Mouse (Mus musculus): ENCODE measurements at regions not wholly inside any gene's neighbourhood (a gene's known extent, or its start where the extent isn't known, plus 50 kb on each side); places are given as distances from the start of the nearest gene placed in this dataset.

- no peaks in the 10 kb centered on the region for H3K36me3 ChIP-seq (ENCODE audit: control insufficient read depth, insufficient read depth, low read length)
- no peak for DNase-seq (ENCODE audit: low spot score)
- no peak overlapping the region for H3K27ac ChIP-seq (ENCODE audit: low read depth, low read length)
- no peak for ATAC-seq (ENCODE audit: insufficient read depth, low FRiP score, low TSS enrichment)
- no peaks in the 10 kb centered on the region for H3K9me3 ChIP-seq (ENCODE audit: control insufficient read depth, low read length)
- no peaks in the 10 kb centered on the region for H3K4me1 ChIP-seq (ENCODE audit: control insufficient read depth, insufficient read depth, low read length)
- 81% methylated on average over 3 of the region's 3 CpGs for WGBS
- H3K4me3 ChIP-seq (ENCODE audit: low read depth, low read length): no peak overlapping the region
- H3K9ac ChIP-seq (ENCODE audit: low read length): no peak overlapping the region
- no peak overlapping the region for H3K4me2 ChIP-seq (ENCODE audit: low read depth)
- no peaks in the 10 kb centered on the region for H3K27me3 ChIP-seq (ENCODE audit: control insufficient read depth, insufficient read depth, low read length)
Measured at GRCm38 (mm10) chr4:64171476-64171875, 124.7 kb upstream of the Tnc start.

DNA sequence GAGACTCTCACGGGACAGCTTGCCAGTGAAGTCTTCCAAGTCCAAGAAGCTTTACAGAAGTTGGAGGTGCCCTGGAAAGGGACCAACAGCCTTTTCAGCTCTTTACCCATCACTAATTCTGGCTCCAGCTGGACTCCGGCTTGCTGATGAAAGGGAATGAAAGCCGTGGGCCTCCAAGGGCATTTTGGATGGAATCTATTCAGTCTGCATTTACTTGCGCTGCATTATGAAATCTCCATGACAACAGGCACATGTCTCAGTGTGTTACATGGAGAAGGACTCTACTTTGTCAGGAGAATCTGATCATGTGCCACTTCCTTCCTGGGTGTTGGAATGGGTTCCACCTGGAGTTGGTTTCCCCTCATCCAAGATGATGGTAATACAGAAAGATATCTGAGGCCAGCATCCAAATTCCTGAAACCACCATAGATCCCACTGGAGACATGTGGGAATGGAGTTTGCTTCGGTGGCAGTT, 102.2 kb upstream of the Tnc start:
- Histone ChIP-seq H3K27me3 (ENCODE audit: control insufficient read depth, insufficient read depth, low read length) (no peaks in the 10 kb centered on the region), H3K9ac (ENCODE audit: low read length) (no peak overlapping the region), H3K4me2 (ENCODE audit: low read depth) (no peak overlapping the region), H3K36me3 (ENCODE audit: control insufficient read depth, insufficient read depth, low read length) (no peaks in the 10 kb centered on the region), H3K27ac (ENCODE audit: low read depth, low read length) (no peak overlapping the region), H3K9me3 (ENCODE audit: control insufficient read depth, low read length) (no peaks in the 10 kb centered on the region), H3K4me1 (ENCODE audit: control insufficient read depth, insufficient read depth, low read length) (no peaks in the 10 kb centered on the region), H3K4me3 (ENCODE audit: low read depth, low read length) (no peak overlapping the region)
- ATAC-seq (ENCODE audit: insufficient read depth, low FRiP score, low TSS enrichment) (no peak), DNase-seq (ENCODE audit: low spot score) (no peak)
- 72% methylated on average over 5 of the region's 5 CpGs for WGBS

GRCm38 (mm10) chr4:64145924-64146323, 99.1 kb upstream of the Tnc start:
- WGBS: 84% methylated on average over 2 of the region's 2 CpGs
- no peak for ATAC-seq (ENCODE audit: insufficient read depth, low FRiP score, low TSS enrichment)
- Histone ChIP-seq H3K4me3 (ENCODE audit: low read depth, low read length) (no peak overlapping the region), H3K9ac (ENCODE audit: low read length) (no peak overlapping the region), H3K27me3 (ENCODE audit: control insufficient read depth, insufficient read depth, low read length) (no peaks in the 10 kb centered on the region), H3K4me1 (ENCODE audit: control insufficient read depth, insufficient read depth, low read length) (no peaks in the 10 kb centered on the region), H3K36me3 (ENCODE audit: control insufficient read depth, insufficient read depth, low read length) (no peaks in the 10 kb centered on the region), H3K27ac (ENCODE audit: low read depth, low read length) (no peak overlapping the region), H3K4me2 (ENCODE audit: low read depth) (no peak overlapping the region), H3K9me3 (ENCODE audit: control insufficient read depth, low read length) (no peaks in the 10 kb centered on the region)
- no peak for DNase-seq (ENCODE audit: low spot score)

DNA sequence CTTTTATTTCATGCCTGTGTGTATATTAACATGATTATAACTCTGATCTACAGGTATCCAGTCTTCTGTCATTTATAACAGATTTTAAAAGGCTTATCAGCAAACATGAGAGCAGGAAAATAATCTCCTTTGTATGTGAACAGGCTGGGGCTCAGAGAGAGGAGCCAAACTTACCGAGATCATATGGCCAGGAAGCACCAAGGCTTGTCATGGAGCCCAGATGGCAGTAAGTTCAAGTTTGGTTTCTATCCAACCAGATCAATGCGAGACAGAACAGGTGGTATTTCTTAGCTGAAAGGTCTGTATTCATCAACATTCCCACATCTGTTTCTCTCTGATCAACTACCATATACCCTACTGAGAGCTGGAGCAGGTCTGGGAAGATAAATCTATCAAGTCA, 96.1 kb upstream of the Tnc start:
- H3K27ac ChIP-seq (ENCODE audit: low read depth, low read length): no peak overlapping the region
- no peaks in the 10 kb centered on the region for H3K9me3 ChIP-seq (ENCODE audit: control insufficient read depth, low read length)
- no peak overlapping the region for H3K9ac ChIP-seq (ENCODE audit: low read length)
- H3K4me1 ChIP-seq (ENCODE audit: control insufficient read depth, insufficient read depth, low read length): no peaks in the 10 kb centered on the region
- 72% methylated on average over 2 of the region's 2 CpGs for WGBS
- no peaks in the 10 kb centered on the region for H3K36me3 ChIP-seq (ENCODE audit: control insufficient read depth, insufficient read depth, low read length)
- H3K4me3 ChIP-seq (ENCODE audit: low read depth, low read length): no peak overlapping the region
- no peaks in the 10 kb centered on the region for H3K27me3 ChIP-seq (ENCODE audit: control insufficient read depth, insufficient read depth, low read length)
- DNase-seq (ENCODE audit: low spot score): no peak
- no peak overlapping the region for H3K4me2 ChIP-seq (ENCODE audit: low read depth)
- no peak for ATAC-seq (ENCODE audit: insufficient read depth, low FRiP score, low TSS enrichment)

DNA sequence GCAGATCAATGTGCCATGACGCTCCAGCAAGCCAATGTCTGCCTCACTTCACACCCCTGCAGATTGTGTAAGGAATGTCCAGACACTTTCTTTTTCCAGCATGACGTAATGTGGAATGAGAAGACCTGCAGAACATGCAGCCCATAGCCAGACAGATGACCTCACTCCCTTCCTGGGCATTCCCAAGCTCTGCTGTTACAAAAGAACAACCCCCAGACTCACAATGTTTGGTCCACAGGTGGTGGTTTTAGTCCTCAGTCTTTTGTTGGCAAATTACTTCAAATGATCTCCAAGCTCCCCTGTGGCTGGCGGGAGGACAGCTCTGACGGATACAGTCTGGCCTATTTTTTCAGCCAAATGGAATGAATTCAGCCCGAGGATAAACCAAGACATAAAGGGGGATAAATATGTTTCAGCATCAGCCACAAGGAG, 95.6 kb upstream of the Tnc start:
- WGBS: 59% methylated on average over 5 of the region's 5 CpGs
- ATAC-seq (ENCODE audit: insufficient read depth, low FRiP score, low TSS enrichment): no peak

DNA sequence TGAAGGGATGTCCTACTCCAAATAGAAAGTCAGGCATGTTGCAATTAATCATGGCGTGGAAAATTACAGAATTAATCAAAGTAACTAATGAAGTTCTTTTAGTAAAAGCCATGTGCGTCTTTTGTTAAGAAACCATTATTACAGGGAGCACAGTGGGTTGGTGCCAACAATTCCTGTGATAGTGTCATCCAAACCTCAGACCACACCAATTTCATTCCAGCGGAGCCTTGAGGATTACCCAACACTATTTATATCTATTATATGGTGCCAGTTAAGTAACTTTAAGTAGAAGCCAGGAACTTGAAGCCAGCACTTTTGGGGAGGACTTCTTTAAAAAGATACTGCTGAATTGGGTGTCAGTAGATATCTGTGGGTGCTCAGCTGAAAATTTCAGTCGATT, 93.0 kb upstream of the Tnc start:
- H3K9me3 ChIP-seq (ENCODE audit: control insufficient read depth, low read length): no peaks in the 10 kb centered on the region
- no peak overlapping the region for H3K4me2 ChIP-seq (ENCODE audit: low read depth)
- H3K4me3 ChIP-seq (ENCODE audit: low read depth, low read length): no peak overlapping the region
- DNase-seq (ENCODE audit: low spot score) (no peak), ATAC-seq (ENCODE audit: insufficient read depth, low FRiP score, low TSS enrichment) (no peak)
- no peaks in the 10 kb centered on the region for H3K36me3 ChIP-seq (ENCODE audit: control insufficient read depth, insufficient read depth, low read length)
- 89% methylated on average over 4 of the region's 4 CpGs for WGBS
- no peaks in the 10 kb centered on the region for H3K27me3 ChIP-seq (ENCODE audit: control insufficient read depth, insufficient read depth, low read length)
- H3K4me1 ChIP-seq (ENCODE audit: control insufficient read depth, insufficient read depth, low read length): no peaks in the 10 kb centered on the region
- no peak overlapping the region for H3K27ac ChIP-seq (ENCODE audit: low read depth, low read length)
- no peak overlapping the region for H3K9ac ChIP-seq (ENCODE audit: low read length)

More for the DNA sequence above, 95.6 kb upstream of the Tnc start:
- Histone ChIP-seq H3K9me3 (ENCODE audit: control insufficient read depth, low read length) (no peaks in the 10 kb centered on the region), H3K4me2 (ENCODE audit: low read depth) (no peak overlapping the region), H3K27me3 (ENCODE audit: control insufficient read depth, insufficient read depth, low read length) (no peaks in the 10 kb centered on the region), H3K4me1 (ENCODE audit: control insufficient read depth, insufficient read depth, low read length) (no peaks in the 10 kb centered on the region), H3K4me3 (ENCODE audit: low read depth, low read length) (no peak overlapping the region), H3K9ac (ENCODE audit: low read length) (no peak overlapping the region), H3K36me3 (ENCODE audit: control insufficient read depth, insufficient read depth, low read length) (no peaks in the 10 kb centered on the region), H3K27ac (ENCODE audit: low read depth, low read length) (no peak overlapping the region)
- no peak for DNase-seq (ENCODE audit: low spot score)

GRCm38 (mm10) chr4:64135036-64135435, 88.2 kb upstream of the Tnc start:
- 83% methylated on average over 3 of the region's 3 CpGs for WGBS

GRCm38 (mm10) chr4:64129290-64129689, 82.5 kb upstream of the Tnc start:
- Histone ChIP-seq H3K27ac (ENCODE audit: low read depth, low read length) (no peak overlapping the region), H3K9ac (ENCODE audit: low read length) (no peak overlapping the region), H3K4me1 (ENCODE audit: control insufficient read depth, insufficient read depth, low read length) (no peaks in the 10 kb centered on the region), H3K36me3 (ENCODE audit: control insufficient read depth, insufficient read depth, low read length) (no peaks in the 10 kb centered on the region), H3K27me3 (ENCODE audit: control insufficient read depth, insufficient read depth, low read length) (no peaks in the 10 kb centered on the region), H3K9me3 (ENCODE audit: control insufficient read depth, low read length) (no peaks in the 10 kb centered on the region), H3K4me2 (ENCODE audit: low read depth) (no peak overlapping the region), H3K4me3 (ENCODE audit: low read depth, low read length) (no peak overlapping the region)
- WGBS: 78% methylated on average over 1 of the region's 1 CpGs
- no peak for ATAC-seq (ENCODE audit: insufficient read depth, low FRiP score, low TSS enrichment)
- DNase-seq (ENCODE audit: low spot score): no peak

More at GRCm38 (mm10) chr4:64135036-64135435, 88.2 kb upstream of the Tnc start:
- DNase-seq (ENCODE audit: low spot score): no peak
- H3K36me3 ChIP-seq (ENCODE audit: control insufficient read depth, insufficient read depth, low read length): no peaks in the 10 kb centered on the region
- no peak overlapping the region for H3K27ac ChIP-seq (ENCODE audit: low read depth, low read length)
- no peaks in the 10 kb centered on the region for H3K4me1 ChIP-seq (ENCODE audit: control insufficient read depth, insufficient read depth, low read length)
- H3K9ac ChIP-seq (ENCODE audit: low read length): no peak overlapping the region
- no peak overlapping the region for H3K4me3 ChIP-seq (ENCODE audit: low read depth, low read length)
- no peak for ATAC-seq (ENCODE audit: insufficient read depth, low FRiP score, low TSS enrichment)
- H3K27me3 ChIP-seq (ENCODE audit: control insufficient read depth, insufficient read depth, low read length): no peaks in the 10 kb centered on the region
- H3K9me3 ChIP-seq (ENCODE audit: control insufficient read depth, low read length): no peaks in the 10 kb centered on the region
- H3K4me2 ChIP-seq (ENCODE audit: low read depth): no peak overlapping the region

DNA sequence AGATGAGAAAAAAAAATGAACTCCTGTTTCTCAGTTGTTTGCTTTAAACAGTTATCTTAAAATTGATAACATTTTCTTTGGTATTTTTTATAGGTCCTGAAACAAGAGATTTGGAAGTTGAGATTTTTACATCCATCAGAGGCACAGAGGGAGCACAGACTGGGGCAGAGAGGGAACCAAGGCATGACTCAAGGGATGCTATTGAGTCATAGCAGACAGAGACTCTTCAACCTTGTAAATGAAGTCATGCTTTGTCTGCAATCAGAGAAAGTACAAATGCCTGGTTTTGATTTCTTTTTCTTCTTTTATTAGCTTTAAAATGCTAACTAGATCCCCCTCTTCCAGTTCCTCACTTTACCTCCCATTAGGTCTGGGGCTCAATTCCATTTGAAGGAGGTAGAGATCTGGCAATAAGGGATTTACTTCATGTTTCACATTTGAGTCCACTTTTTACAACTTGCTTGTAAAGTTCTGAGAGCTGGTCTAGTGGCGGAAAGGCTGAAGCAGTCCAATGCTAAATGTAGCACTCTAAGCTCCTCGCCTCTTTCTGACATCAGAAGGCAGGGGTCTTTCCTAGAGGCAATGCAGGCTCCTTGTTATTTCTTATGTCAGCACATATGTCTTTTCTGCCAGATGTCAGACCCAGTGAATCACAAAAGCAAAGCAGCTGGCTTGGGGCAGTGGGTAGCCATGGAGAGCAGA, 77.7 kb upstream of the Tnc start:
- DNase-seq (ENCODE audit: low spot score): no peak
- H3K27ac ChIP-seq (ENCODE audit: low read depth, low read length): no peak overlapping the region

More for the DNA sequence above, 77.7 kb upstream of the Tnc start:
- WGBS: 78% methylated on average over 2 of the region's 2 CpGs
- ATAC-seq (ENCODE audit: insufficient read depth, low FRiP score, low TSS enrichment): no peak
- Histone ChIP-seq H3K9ac (ENCODE audit: low read length) (no peak overlapping the region), H3K4me1 (ENCODE audit: control insufficient read depth, insufficient read depth, low read length) (no peaks in the 10 kb centered on the region), H3K36me3 (ENCODE audit: control insufficient read depth, insufficient read depth, low read length) (no peaks in the 10 kb centered on the region), H3K4me2 (ENCODE audit: low read depth) (no peak overlapping the region), H3K9me3 (ENCODE audit: control insufficient read depth, low read length) (no peaks in the 10 kb centered on the region), H3K4me3 (ENCODE audit: low read depth, low read length) (no peak overlapping the region), H3K27me3 (ENCODE audit: control insufficient read depth, insufficient read depth, low read length) (no peaks in the 10 kb centered on the region)
